Mouse (Mus musculus) forebrain, embryonic 10.5 days (tissue): ENCODE measurements around the gene Pld3. TPM values are rescaled to one million over a fixed set of nuclear protein-coding genes. Genes with fewer than 3 reads are reported as not detected.
A peak's percentile ranks its signal among the peaks of the same experiment; 100 is the strongest.

Experiments used
- DNase-seq: peaks from one replicate; pipeline ENCODE4 v3.0.0-alpha.2; 2017; ENCODE audit warnings: low spot score; ENCODE audit errors: extremely low spot score
- H3K27ac ChIP-seq: fragments of 300-500 bp; sonication (generic); 2 replicates; pipeline ENCODE4 v1.5.1; 2016; ENCODE audit warnings: mild to moderate bottlenecking
- H3K27me3 ChIP-seq: fragments of 300-500 bp; sonication (generic); 2 replicates; pipeline ENCODE4 v1.6.1; 2016; ENCODE audit warnings: mild to moderate bottlenecking; ENCODE audit not compliant: poor library complexity, severe bottlenecking
- H3K36me3 ChIP-seq: fragments of 300-500 bp; sonication (generic); replicated peaks from 2 replicates; pipeline ENCODE4 v1.6.1; 2016; ENCODE audit warnings: mild to moderate bottlenecking, moderate library complexity
- H3K4me1 ChIP-seq: fragments of 300-500 bp; sonication (generic); 2 replicates; pipeline ENCODE4 v1.6.1; 2016
- H3K4me3 ChIP-seq: fragments of 300-500 bp; sonication (generic); 2 replicates; pipeline ENCODE4 v1.5.1; 2016; ENCODE audit warnings: mild to moderate bottlenecking, moderate library complexity
- H3K9me3 ChIP-seq: fragments of 300-500 bp; sonication (generic); 2 replicates; pipeline ENCODE4 v1.6.1; 2016; ENCODE audit warnings: mild to moderate bottlenecking, moderate library complexity
- WGBS: fragments of 180-500 bp; shearing (Covaris S2); methylation state at CpG from one replicate; pipeline ENCODE4 v1.1.7; 2016; 5-methylcytosine and 5-hydroxymethylcytosine counted together
- polyA plus RNA-seq: library from polyadenylated mRNA; unstranded; fragments of >200 nt; fragmentation: Nextera tagmentation; extraction: Ambion mirVana; gene quantifications from 2 replicates; pipeline ENCODE4 v1.2.1, GENCODE M21; 2016

The Pld3 gene
- polyA plus RNA-seq, 1 experiment from 2014 or later: 41.9 TPM

GRCm38 (mm10) chr7:27586861-27587260, 33.8 kb upstream of the Pld3 start:
- no peaks in the 10 kb centered on the region for H3K4me1 ChIP-seq
- H3K4me3 ChIP-seq: no peak overlapping the region
- no peak for DNase-seq
- peaks cover 37% of the 10 kb centered on the region for H3K36me3 ChIP-seq
- 89% methylated on average over 2 of the region's 2 CpGs for WGBS
- H3K27me3 ChIP-seq: no peaks in the 10 kb centered on the region
- no peaks in the 10 kb centered on the region for H3K9me3 ChIP-seq
- H3K27ac ChIP-seq: no peak overlapping the region

- no peaks in the 10 kb centered on the region for H3K27me3 ChIP-seq
- peaks cover 98% of the 10 kb centered on the region for H3K36me3 ChIP-seq
- no peak overlapping the region for H3K27ac ChIP-seq
- DNase-seq: no peak
- no peaks in the 10 kb centered on the region for H3K4me1 ChIP-seq
- H3K9me3 ChIP-seq: no peaks in the 10 kb centered on the region
- WGBS: 89% methylated on average over 14 of the region's 14 CpGs
- H3K4me3 ChIP-seq: no peak overlapping the region
Observed at GRCm38 (mm10) chr7:27580380-27581174, 27.6 kb upstream of the Pld3 start.

GRCm38 (mm10) chr7:27578465-27578864, 25.4 kb upstream of the Pld3 start:
- no peaks in the 10 kb centered on the region for H3K4me1 ChIP-seq
- no peak overlapping the region for H3K4me3 ChIP-seq
- no peak overlapping the region for H3K27ac ChIP-seq
- 84% methylated on average over 7 of the region's 7 CpGs for WGBS
- H3K27me3 ChIP-seq: no peaks in the 10 kb centered on the region
- peaks cover 98% of the 10 kb centered on the region for H3K36me3 ChIP-seq
- DNase-seq: no peak
- H3K9me3 ChIP-seq: no peaks in the 10 kb centered on the region

- H3K36me3 ChIP-seq: peaks cover 93% of the 10 kb centered on the region
- no peaks in the 10 kb centered on the region for H3K4me1 ChIP-seq
- no peak overlapping the region for H3K4me3 ChIP-seq
- DNase-seq: no peak
- H3K27ac ChIP-seq: no peak overlapping the region
- 95% methylated on average over 6 of the region's 6 CpGs for WGBS
- no peaks in the 10 kb centered on the region for H3K9me3 ChIP-seq
- H3K27me3 ChIP-seq: no peaks in the 10 kb centered on the region
Observed at GRCm38 (mm10) chr7:27577589-27577988, 24.6 kb upstream of the Pld3 start.

- Histone ChIP-seq H3K4me3 (no peak overlapping the region), H3K27ac (no peak overlapping the region), H3K36me3 (peaks cover 93% of the 10 kb centered on the region), H3K27me3 (no peaks in the 10 kb centered on the region), H3K9me3 (no peaks in the 10 kb centered on the region), H3K4me1 (no peaks in the 10 kb centered on the region)
- 73% methylated on average over 6 of the region's 6 CpGs for WGBS
- no peak for DNase-seq
Observed at GRCm38 (mm10) chr7:27576914-27577313, 23.9 kb upstream of the Pld3 start.

- Histone ChIP-seq H3K27me3 (no peaks in the 10 kb centered on the region), H3K4me1 (no peaks in the 10 kb centered on the region), H3K9me3 (no peaks in the 10 kb centered on the region), H3K36me3 (peaks cover 91% of the 10 kb centered on the region), H3K4me3 (no peak overlapping the region), H3K27ac (no peak overlapping the region)
- no peak for DNase-seq
- 92% methylated on average over 14 of the region's 14 CpGs for WGBS
Observed at GRCm38 (mm10) chr7:27574124-27574880, 21.3 kb upstream of the Pld3 start.

- no peak overlapping the region for H3K27ac ChIP-seq
- peaks cover 90% of the 10 kb centered on the region for H3K36me3 ChIP-seq
- no peaks in the 10 kb centered on the region for H3K9me3 ChIP-seq
- no peaks in the 10 kb centered on the region for H3K4me1 ChIP-seq
- WGBS: 93% methylated on average over 4 of the region's 4 CpGs
- no peaks in the 10 kb centered on the region for H3K27me3 ChIP-seq
- H3K4me3 ChIP-seq: no peak overlapping the region
- no peak for DNase-seq
Observed at GRCm38 (mm10) chr7:27572133-27572532, 19.1 kb upstream of the Pld3 start.

GRCm38 (mm10) chr7:27569580-27570224, 16.7 kb upstream of the Pld3 start:
- Histone ChIP-seq H3K4me1 (no peaks in the 10 kb centered on the region), H3K36me3 (peaks cover 89% of the 10 kb centered on the region), H3K9me3 (no peaks in the 10 kb centered on the region), H3K4me3 (no peak overlapping the region), H3K27ac (no peak overlapping the region), H3K27me3 (no peaks in the 10 kb centered on the region)
- no peak for DNase-seq
- 85% methylated on average over 5 of the region's 5 CpGs for WGBS

GRCm38 (mm10) chr7:27560978-27561377, 8.0 kb upstream of the Pld3 start:
- DNase-seq: no peak
- Histone ChIP-seq H3K27me3 (no peaks in the 10 kb centered on the region), H3K27ac (no peak overlapping the region), H3K4me3 (no peak overlapping the region), H3K36me3 (peaks cover 83% of the 10 kb centered on the region), H3K9me3 (no peaks in the 10 kb centered on the region), H3K4me1 (peaks cover 4% of the 10 kb centered on the region; the same call in 1 of the 2 replicates)
- 86% methylated on average over 1 of the region's 1 CpGs for WGBS

GRCm38 (mm10) chr7:27560291-27560887, 7.4 kb upstream of the Pld3 start:
- H3K4me1 ChIP-seq: peaks cover 4% of the 10 kb centered on the region; the same call in 1 of the 2 replicates
- peaks cover 83% of the 10 kb centered on the region for H3K36me3 ChIP-seq
- H3K27ac ChIP-seq: no peak overlapping the region
- WGBS: 85% methylated on average over 8 of the region's 8 CpGs
- H3K27me3 ChIP-seq: no peaks in the 10 kb centered on the region
- H3K4me3 ChIP-seq: no peak overlapping the region
- no peaks in the 10 kb centered on the region for H3K9me3 ChIP-seq
- DNase-seq: no peak

GRCm38 (mm10) chr7:27552070-27552469, 948 bp downstream of the Pld3 start:
- Histone ChIP-seq H3K36me3 (peaks cover 19% of the 10 kb centered on the region), H3K4me1 (peaks cover 28% of the 10 kb centered on the region), H3K27ac (no peak overlapping the region), H3K9me3 (no peaks in the 10 kb centered on the region), H3K4me3 (peak overlapping the region; percentile 82), H3K27me3 (no peaks in the 10 kb centered on the region)
- no peak for DNase-seq
- 65% methylated on average over 5 of the region's 5 CpGs for WGBS

- DNase-seq: no peak
- H3K4me3 ChIP-seq: no peak overlapping the region
- no peaks in the 10 kb centered on the region for H3K27me3 ChIP-seq
- H3K9me3 ChIP-seq: no peaks in the 10 kb centered on the region
- H3K27ac ChIP-seq: no peak overlapping the region
- peaks cover 25% of the 10 kb centered on the region for H3K4me1 ChIP-seq
- 80% methylated on average over 6 of the region's 6 CpGs for WGBS
- H3K36me3 ChIP-seq: peaks cover under 1% of the 10 kb centered on the region; the same call in 1 of the 2 replicates
Observed at GRCm38 (mm10) chr7:27549597-27549996, 3.4 kb downstream of the Pld3 start.
